9 mouse cellular contexts compared by ENCODE assay signal in the genomic region with DNA sequence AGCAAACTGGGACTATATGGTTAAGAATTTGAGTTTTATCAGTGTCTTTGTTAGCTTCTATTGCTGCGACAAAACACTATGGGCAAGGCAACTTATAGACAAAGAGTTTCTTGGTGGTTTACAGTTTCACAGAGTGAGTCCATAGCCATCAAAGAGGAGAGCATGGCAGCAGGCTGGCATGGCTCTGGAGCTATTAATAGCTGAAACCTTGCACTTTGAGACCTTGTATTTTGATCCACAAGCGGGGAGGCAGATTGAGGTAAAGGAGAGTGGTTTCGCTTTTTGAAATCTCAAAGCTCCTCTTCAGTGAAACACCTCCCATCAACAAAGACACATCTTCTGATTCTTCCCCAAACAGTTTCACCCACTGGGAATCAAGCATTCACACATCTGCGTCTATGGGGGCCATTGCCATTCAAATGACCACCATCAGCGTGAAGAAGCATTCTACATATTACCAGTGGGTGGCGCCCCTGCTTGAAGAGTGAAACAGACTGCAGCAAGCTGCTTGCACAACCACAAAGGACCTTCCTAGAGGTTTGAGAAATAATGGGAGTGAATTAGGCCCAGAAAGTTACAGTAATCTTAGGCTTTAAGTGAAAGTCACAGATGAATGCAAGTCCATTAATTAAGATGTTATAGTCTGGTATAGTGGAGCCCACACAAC. TPM values are rescaled to one million over a fixed set of nuclear protein-coding genes. Genes with fewer than 3 reads are reported as not detected.
DNase-seq lines count a peak whose midpoint lies in the region; ATAC-seq lines count a peak whose summit lies in the region.
"Had no signal": no experiment of that assay in that cellular context is flagged by ENCODE, and none has a peak within 500 bp of the region (broad histone marks: within the 10 kb centered on the region; RNA-seq: fewer than 3 reads in every experiment).

No protein-coding gene starts in this region.

- H3K9me3 ChIP-seq in kidney, embryonic 14.5 days (ENCODE audit: control insufficient read depth, low read length) = no peaks in the 10 kb centered on the region
- H3K9me3 ChIP-seq in forebrain, embryonic 15.5 days = no peaks in the 10 kb centered on the region
- H3K9me3 ChIP-seq: lung, embryonic 15.5 days had no signal

- peak; percentile 63 for DNase-seq in kidney, adult 11 months
- peak; percentile 28 for DNase-seq in CD4-positive helper T cell, adult 2 months (ENCODE audit: low read depth, low spot score)
- DNase-seq in ZHBTc4 (ENCODE audit: low read depth, low spot score) = peak; percentile 81
- DNase-seq in kidney, postnatal 25 days = peak; percentile 74 to 86
- DNase-seq in retina, postnatal 1 day = peak; percentile 78
- no peak for DNase-seq in urinary bladder, adult 2 months (ENCODE audit: low spot score)

- no peak overlapping the region for H3K9ac ChIP-seq in kidney, embryonic 14.5 days (ENCODE audit: low read depth, low read length)
- H3K9ac ChIP-seq in forebrain, embryonic 15.5 days (replicated peaks) = no peak overlapping the region
- H3K9ac ChIP-seq: lung, embryonic 15.5 days had no signal

- no peaks in the 10 kb centered on the region for H3K36me3 ChIP-seq in kidney, embryonic 14.5 days (ENCODE audit: control insufficient read depth, insufficient read depth, low read length)
- no peaks in the 10 kb centered on the region for H3K36me3 ChIP-seq in forebrain, embryonic 15.5 days
- H3K36me3 ChIP-seq: lung, embryonic 15.5 days had no signal

- no peak for ATAC-seq in kidney, embryonic 14.5 days (ENCODE audit: low FRiP score, low TSS enrichment)
- 0 out of 2 replicates have a peak, but pooled peaks have one; percentile 19 for ATAC-seq in forebrain, embryonic 15.5 days (replicated peaks)

- no peak overlapping the region for H3K4me3 ChIP-seq in kidney, embryonic 14.5 days (ENCODE audit: low read length)
- no peak overlapping the region for H3K4me3 ChIP-seq in forebrain, embryonic 15.5 days
- H3K4me3 ChIP-seq: lung, embryonic 15.5 days had no signal

- H3K4me1 ChIP-seq in kidney, embryonic 14.5 days (ENCODE audit: control insufficient read depth, insufficient read depth, low read length) = no peaks in the 10 kb centered on the region
- no peaks in the 10 kb centered on the region for H3K4me1 ChIP-seq in forebrain, embryonic 15.5 days
- H3K4me1 ChIP-seq: lung, embryonic 15.5 days had no signal

- no peak overlapping the region for H3K4me2 ChIP-seq in kidney, embryonic 14.5 days (replicated peaks; ENCODE audit: low read depth, low read length)
- no peak overlapping the region for H3K4me2 ChIP-seq in forebrain, embryonic 15.5 days (replicated peaks)
- H3K4me2 ChIP-seq: lung, embryonic 15.5 days had no signal

- no peaks in the 10 kb centered on the region for H3K27me3 ChIP-seq in kidney, embryonic 14.5 days (ENCODE audit: control insufficient read depth, insufficient read depth, low read length)
- no peaks in the 10 kb centered on the region for H3K27me3 ChIP-seq in forebrain, embryonic 15.5 days

- no peak overlapping the region for H3K27ac ChIP-seq in kidney, embryonic 14.5 days (ENCODE audit: low read depth, low read length)
- H3K27ac ChIP-seq in forebrain, embryonic 15.5 days (replicated peaks) = no peak overlapping the region
- H3K27ac ChIP-seq: lung, embryonic 15.5 days had no signal

- WGBS in kidney, embryonic 14.5 days = 57% methylated on average over 6 of the region's 6 CpGs
- 47% methylated on average over 6 of the region's 6 CpGs for WGBS in forebrain, embryonic 15.5 days

RNA-seq across cellular contexts. Expression of a gene that starts 11.4 kb away (rescaled TPM):
- 10.2 and 22.4 TPM in 2 replicates for polyA plus RNA-seq in kidney, embryonic 14.5 days (2014; fragmentation: Nextera tagmentation; extraction: Ambion mirVana)
- polyA plus RNA-seq in forebrain, embryonic 15.5 days (2015; fragmentation: Nextera tagmentation; extraction: Ambion mirVana) = 35.8 and 39.6 TPM in 2 replicates
- 10.4 and 10.6 TPM in 2 replicates for polyA plus RNA-seq in urinary bladder, adult 2 months (2012; rRNA removed)

RNA-seq across cellular contexts. Expression of a gene that starts 18.4 kb away (rescaled TPM):
- 10.5 and 11.5 TPM in 2 replicates for polyA plus RNA-seq in kidney, embryonic 14.5 days (2014; fragmentation: Nextera tagmentation; extraction: Ambion mirVana)
- polyA plus RNA-seq in forebrain, embryonic 15.5 days (2015; fragmentation: Nextera tagmentation; extraction: Ambion mirVana) = 7.6 and 8.1 TPM in 2 replicates
- polyA plus RNA-seq in urinary bladder, adult 2 months (2012; rRNA removed) = 17.4 and 19.8 TPM in 2 replicates
